Mouse (Mus musculus): ENCODE data around the gene Mmaa. TPM values are rescaled to one million over a fixed set of nuclear protein-coding genes. Genes with fewer than 3 reads are reported as not detected.

Gene Mmaa
- 1 to 10 TPM; 8.1 to 9.8 TPM for total RNA-seq (2023)

GRCm38 (mm10) chr8:79294610-79295275 lies at the start of gene Mmaa:
Gene Mmaa, minus strand, starts transcription at chr8:79294937.

DNA sequence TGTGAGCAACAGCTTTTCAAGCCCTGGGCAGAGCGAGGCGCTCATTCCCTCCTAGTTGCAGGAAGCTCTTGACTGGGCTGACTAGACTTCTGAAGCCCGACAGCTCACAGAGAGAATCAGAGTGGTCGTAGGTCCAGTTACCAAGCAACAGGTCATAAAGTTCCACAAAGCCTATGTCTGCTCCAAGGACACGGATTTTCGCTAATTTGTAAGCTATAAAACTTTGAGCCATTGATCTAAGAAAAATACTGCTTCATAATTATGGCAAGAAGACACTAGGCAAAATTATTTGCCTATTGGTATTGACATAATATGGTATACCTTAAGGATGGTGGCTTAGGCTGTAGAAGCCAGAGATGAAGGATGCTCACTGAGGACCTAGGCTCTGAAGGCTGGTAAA lies 46.3 kb downstream of the Mmaa start, which contains the start of gene 1700011L22Rik:
Gene 1700011L22Rik, minus strand, starts transcription at position 101 of the 400 bp plus-strand sequence.

Other genes starting within 250 kb of the Mmaa start
- gene 1700011L22Rik, start 46.4 kb downstream of the Mmaa start, total RNA-seq (2023) = not detected
- 10 to 100 TPM; 18.1 to 21.3 TPM for gene Smad1, start 104.6 kb upstream of the Mmaa start, total RNA-seq (2023)

Measured in monocyte, adult 59 days (primary cell).